Mouse (Mus musculus): ENCODE data around the gene Dlgap4. TPM values are rescaled to one million over a fixed set of nuclear protein-coding genes. Genes with fewer than 3 reads are reported as not detected.

Dlgap4 gene
- polyA plus RNA-seq, 1 experiment from 2014 or later: 40.3 TPM

GRCm38 (mm10) chr2:156735761-156736335 lies 122.3 kb downstream of the Dlgap4 start:
- no peak for DNase-seq (ENCODE audit: low spot score)

GRCm38 (mm10) chr2:156736846-156737245 lies 123.3 kb downstream of the Dlgap4 start:
- DNase-seq (ENCODE audit: low spot score): no peak

- DNase-seq (ENCODE audit: low spot score): no peak
Measured at GRCm38 (mm10) chr2:156737976-156738375, 124.5 kb downstream of the Dlgap4 start.

- no peak for DNase-seq (ENCODE audit: low spot score)
Measured at GRCm38 (mm10) chr2:156741265-156741664, 127.8 kb downstream of the Dlgap4 start.

- DNase-seq (ENCODE audit: low spot score): no peak
Measured at GRCm38 (mm10) chr2:156741998-156742397, 128.5 kb downstream of the Dlgap4 start.

GRCm38 (mm10) chr2:156743248-156743647 lies 129.7 kb downstream of the Dlgap4 start:
- DNase-seq (ENCODE audit: low spot score): no peak

GRCm38 (mm10) chr2:156744414-156744813 lies 130.9 kb downstream of the Dlgap4 start:
- no peak for DNase-seq (ENCODE audit: low spot score)

GRCm38 (mm10) chr2:156747315-156747714 lies 133.8 kb downstream of the Dlgap4 start:
- DNase-seq (ENCODE audit: low spot score): no peak

GRCm38 (mm10) chr2:156749687-156750086 lies 136.2 kb downstream of the Dlgap4 start:
- no peak for DNase-seq (ENCODE audit: low spot score)

GRCm38 (mm10) chr2:156756937-156757336 lies 143.4 kb downstream of the Dlgap4 start:
- no peak for DNase-seq (ENCODE audit: low spot score)

GRCm38 (mm10) chr2:156760843-156761505 lies 147.5 kb downstream of the Dlgap4 start:
- peak; percentile 8 for DNase-seq (ENCODE audit: low spot score)

GRCm38 (mm10) chr2:156761521-156762278 lies 148.2 kb downstream of the Dlgap4 start:
- DNase-seq (ENCODE audit: low spot score): no peak

GRCm38 (mm10) chr2:156762499-156762898 lies 149.0 kb downstream of the Dlgap4 start:
- no peak for DNase-seq (ENCODE audit: low spot score)

GRCm38 (mm10) chr2:156763101-156763500 lies 149.6 kb downstream of the Dlgap4 start:
- DNase-seq (ENCODE audit: low spot score): no peak

- no peak for DNase-seq (ENCODE audit: low spot score)
Measured at GRCm38 (mm10) chr2:156764022-156764421, 150.5 kb downstream of the Dlgap4 start.

- no peak for DNase-seq (ENCODE audit: low spot score)
Measured at GRCm38 (mm10) chr2:156764747-156765146, 151.2 kb downstream of the Dlgap4 start.

GRCm38 (mm10) chr2:156765593-156765992 lies 152.1 kb downstream of the Dlgap4 start:
- DNase-seq (ENCODE audit: low spot score): no peak

GRCm38 (mm10) chr2:156766227-156767019 lies 152.9 kb downstream of the Dlgap4 start:
- DNase-seq (ENCODE audit: low spot score): no peak

GRCm38 (mm10) chr2:156767108-156767507 lies 153.6 kb downstream of the Dlgap4 start:
- no peak for DNase-seq (ENCODE audit: low spot score)

GRCm38 (mm10) chr2:156769274-156769673 lies 155.8 kb downstream of the Dlgap4 start:
- DNase-seq (ENCODE audit: low spot score): no peak

- no peak for DNase-seq (ENCODE audit: low spot score)
Measured at GRCm38 (mm10) chr2:156773470-156773869, 160.0 kb downstream of the Dlgap4 start.
